Mouse (Mus musculus) ES-Bruce4 (cell line): ENCODE data around the gene Gm12569.

ENCODE experiments used
- CTCF ChIP-seq: IDR thresholded peaks from one replicate; pipeline ENCODE4 v1.8.1; 2011; ENCODE audit warnings: low read depth, low read length
- POLR2A ChIP-seq: IDR thresholded peaks from one replicate; pipeline ENCODE4 v1.8.1; 2011; ENCODE audit warnings: low read length; ENCODE audit not compliant: insufficient read depth

DNA sequence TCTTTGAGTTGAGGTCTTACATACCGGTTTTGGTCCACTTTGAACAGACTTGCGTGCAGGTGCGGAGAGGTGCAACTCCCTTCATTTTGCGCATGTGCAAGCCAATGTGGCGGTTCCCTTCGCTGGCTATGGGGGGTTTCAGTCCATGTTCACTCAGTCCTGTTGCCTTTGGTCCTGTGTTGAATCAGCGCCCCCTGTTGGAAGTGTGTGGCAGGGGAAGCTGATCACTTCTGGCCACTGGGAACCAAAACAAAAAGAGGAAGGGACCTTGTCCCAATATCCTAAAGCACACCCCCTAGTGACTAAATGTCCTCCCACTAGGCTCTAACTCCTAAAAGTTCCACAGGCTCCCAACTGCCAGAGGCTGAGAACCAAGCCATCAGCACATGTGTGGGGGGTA, 6.3 kb upstream of the Gm12569 start:
- peak; percentile 54 for TF ChIP-seq CTCF
- no peak for TF ChIP-seq POLR2A
